Mouse (Mus musculus) embryonic facial prominence, embryonic 10.5 days (tissue): ENCODE data around the gene Spsb4. TPM values are rescaled to one million over a fixed set of nuclear protein-coding genes. Genes with fewer than 3 reads are reported as not detected.

Experiments used
- DNase-seq: peaks from one replicate; pipeline ENCODE4 v3.0.0-alpha.2; 2017; ENCODE audit warnings: low spot score
- H3K27ac ChIP-seq: fragments of 300-500 bp; sonication (generic); replicated peaks from 2 replicates; pipeline ENCODE4 v1.5.1; 2016; ENCODE audit warnings: mild to moderate bottlenecking
- H3K27me3 ChIP-seq: fragments of 300-500 bp; sonication (generic); replicated peaks from 2 replicates; pipeline ENCODE4 v1.6.1; 2016; ENCODE audit warnings: low read depth, mild to moderate bottlenecking; ENCODE audit not compliant: poor library complexity, severe bottlenecking
- H3K36me3 ChIP-seq: fragments of 300-500 bp; sonication (generic); replicated peaks from 2 replicates; pipeline ENCODE4 v1.6.1; 2016; ENCODE audit warnings: mild to moderate bottlenecking, moderate library complexity
- H3K4me1 ChIP-seq: fragments of 300-500 bp; sonication (generic); 2 replicates; pipeline ENCODE4 v1.6.1; 2016
- H3K4me3 ChIP-seq: fragments of 300-500 bp; sonication (generic); 2 replicates; pipeline ENCODE4 v1.5.1; 2016; ENCODE audit warnings: mild to moderate bottlenecking, moderate library complexity
- H3K9me3 ChIP-seq: fragments of 300-500 bp; sonication (generic); 2 replicates; pipeline ENCODE4 v1.6.1; 2016; ENCODE audit warnings: mild to moderate bottlenecking
- WGBS: fragments of 180-500 bp; shearing (Covaris S2); methylation state at CpG from one replicate; pipeline ENCODE4 v1.1.7; 2016; 5-methylcytosine and 5-hydroxymethylcytosine counted together
- polyA plus RNA-seq: library from polyadenylated mRNA; unstranded; fragments of >200 nt; fragmentation: Nextera tagmentation; extraction: Ambion mirVana; gene quantifications from 2 replicates; pipeline ENCODE4 v1.2.1, GENCODE M21; 2016

The Spsb4 gene
- polyA plus RNA-seq, 1 experiment from 2014 or later, result 102 TPM

GRCm38 (mm10) chr9:97027361-97027760 is 8.7 kb upstream of the Spsb4 start:
- no peak overlapping the region for H3K4me3 ChIP-seq
- no peak overlapping the region for H3K27ac ChIP-seq
- 81% methylated on average over 12 of the region's 12 CpGs for whole genome bisulfite sequencing
- DNase-seq, result no peak
- no peaks in the 10 kb centered on the region for H3K9me3 ChIP-seq
- H3K4me1 ChIP-seq, result no peaks in the 10 kb centered on the region
- no peaks in the 10 kb centered on the region for H3K36me3 ChIP-seq
- peaks cover 9% of the 10 kb centered on the region for H3K27me3 ChIP-seq

GRCm38 (mm10) chr9:97026006-97026405 is 7.4 kb upstream of the Spsb4 start:
- 90% methylated on average over 4 of the region's 4 CpGs for WGBS
- no peak for DNase-seq
- Histone ChIP-seq H3K9me3 (no peaks in the 10 kb centered on the region), H3K4me1 (no peaks in the 10 kb centered on the region), H3K27me3 (peaks cover 14% of the 10 kb centered on the region), H3K27ac (no peak overlapping the region), H3K4me3 (no peak overlapping the region), H3K36me3 (no peaks in the 10 kb centered on the region)

GRCm38 (mm10) chr9:97024451-97024850 is 5.8 kb upstream of the Spsb4 start:
- H3K27ac ChIP-seq, result no peak overlapping the region
- DNase-seq, result no peak
- WGBS, result 70% methylated on average over 7 of the region's 7 CpGs
- H3K36me3 ChIP-seq, result no peaks in the 10 kb centered on the region
- no peak overlapping the region for H3K4me3 ChIP-seq
- H3K9me3 ChIP-seq, result no peaks in the 10 kb centered on the region
- peaks cover 4% of the 10 kb centered on the region for H3K4me1 ChIP-seq
- H3K27me3 ChIP-seq, result peaks cover 23% of the 10 kb centered on the region

GRCm38 (mm10) chr9:97022948-97023347 is 4.3 kb upstream of the Spsb4 start:
- 94% methylated on average over 4 of the region's 4 CpGs for WGBS
- Histone ChIP-seq H3K4me1 (peaks cover 20% of the 10 kb centered on the region), H3K27ac (no peak overlapping the region), H3K9me3 (no peaks in the 10 kb centered on the region), H3K27me3 (peaks cover 26% of the 10 kb centered on the region), H3K4me3 (no peak overlapping the region), H3K36me3 (no peaks in the 10 kb centered on the region)
- no peak for DNase-seq

GRCm38 (mm10) chr9:97022371-97022770 is 3.7 kb upstream of the Spsb4 start:
- 87% methylated on average over 5 of the region's 5 CpGs for WGBS
- DNase-seq, result no peak
- H3K4me1 ChIP-seq, result peaks cover 22% of the 10 kb centered on the region
- peaks cover 26% of the 10 kb centered on the region for H3K27me3 ChIP-seq
- H3K9me3 ChIP-seq, result no peaks in the 10 kb centered on the region
- no peaks in the 10 kb centered on the region for H3K36me3 ChIP-seq
- H3K4me3 ChIP-seq, result no peak overlapping the region
- H3K27ac ChIP-seq, result no peak overlapping the region

- WGBS, result 84% methylated on average over 8 of the region's 8 CpGs
- no peaks in the 10 kb centered on the region for H3K9me3 ChIP-seq
- H3K36me3 ChIP-seq, result no peaks in the 10 kb centered on the region
- H3K4me1 ChIP-seq, result peaks cover 43% of the 10 kb centered on the region
- no peak overlapping the region for H3K4me3 ChIP-seq
- H3K27me3 ChIP-seq, result peaks cover 35% of the 10 kb centered on the region
- no peak for DNase-seq
- H3K27ac ChIP-seq, result no peak overlapping the region
Measured at GRCm38 (mm10) chr9:97020152-97020551, 1.5 kb upstream of the Spsb4 start.

- WGBS, result 83% methylated on average over 2 of the region's 2 CpGs
- H3K4me1 ChIP-seq, result peaks cover 48% of the 10 kb centered on the region
- H3K27me3 ChIP-seq, result peaks cover 35% of the 10 kb centered on the region
- H3K36me3 ChIP-seq, result 0 out of 2 replicates have a peak, but pooled peaks cover 3% of the 10 kb centered on the region
- H3K27ac ChIP-seq, result no peak overlapping the region; the same call in 1 of the 2 replicates
- no peaks in the 10 kb centered on the region for H3K9me3 ChIP-seq
- peak overlapping the region; percentile 81 for H3K4me3 ChIP-seq
- no peak for DNase-seq
Measured at GRCm38 (mm10) chr9:97019686-97020085, 1.0 kb upstream of the Spsb4 start.

GRCm38 (mm10) chr9:97019231-97019630 is 588 bp upstream of the Spsb4 start:
- H3K36me3 ChIP-seq, result 0 out of 2 replicates have a peak, but pooled peaks cover 3% of the 10 kb centered on the region
- no peaks in the 10 kb centered on the region for H3K9me3 ChIP-seq
- peaks cover 35% of the 10 kb centered on the region for H3K27me3 ChIP-seq
- H3K4me1 ChIP-seq, result peaks cover 52% of the 10 kb centered on the region
- H3K27ac ChIP-seq, result peak overlapping the region; percentile 97
- no peak for DNase-seq
- H3K4me3 ChIP-seq, result peak overlapping the region; percentile 81
- WGBS, result 1% methylated on average over 11 of the region's 11 CpGs

GRCm38 (mm10) chr9:97017811-97018641 is 617 bp downstream of the Spsb4 start:
- peaks cover 29% of the 10 kb centered on the region for H3K27me3 ChIP-seq
- H3K4me3 ChIP-seq, result peak overlapping the region; percentile 81
- peak; percentile 89 for DNase-seq
- peak overlapping the region; percentile 97 for H3K27ac ChIP-seq
- H3K4me1 ChIP-seq, result peaks cover 65% of the 10 kb centered on the region
- no peaks in the 10 kb centered on the region for H3K9me3 ChIP-seq
- under 1% methylated on average over 62 of the region's 62 CpGs for WGBS
- peaks cover 9% of the 10 kb centered on the region; the same call in 1 of the 2 replicates for H3K36me3 ChIP-seq

- peaks cover 72% of the 10 kb centered on the region for H3K4me1 ChIP-seq
- WGBS, result under 1% methylated on average over 34 of the region's 34 CpGs
Measured at GRCm38 (mm10) chr9:97017121-97017810, 1.4 kb downstream of the Spsb4 start.

GRCm38 (mm10) chr9:97015751-97016150 is 2.9 kb downstream of the Spsb4 start:
- H3K4me1 ChIP-seq, result peaks cover 87% of the 10 kb centered on the region
- peak overlapping the region; percentile 81 for H3K4me3 ChIP-seq
- H3K9me3 ChIP-seq, result no peaks in the 10 kb centered on the region
- 6% methylated on average over 6 of the region's 6 CpGs for WGBS
- H3K27ac ChIP-seq, result peak overlapping the region; percentile 26; the same call in 1 of the 2 replicates
- peak; percentile 47 for DNase-seq
- H3K36me3 ChIP-seq, result peaks cover 18% of the 10 kb centered on the region; the same call in 1 of the 2 replicates
- H3K27me3 ChIP-seq, result peaks cover 18% of the 10 kb centered on the region

More at GRCm38 (mm10) chr9:97017121-97017810, 1.4 kb downstream of the Spsb4 start:
- peak; percentile 60 for DNase-seq
- Histone ChIP-seq H3K9me3 (no peaks in the 10 kb centered on the region), H3K36me3 (peaks cover 14% of the 10 kb centered on the region; the same call in 1 of the 2 replicates), H3K4me3 (peak overlapping the region; percentile 81), H3K27me3 (peaks cover 26% of the 10 kb centered on the region), H3K27ac (peak overlapping the region; percentile 97)

- no peak for DNase-seq
- H3K27ac ChIP-seq, result peak overlapping the region; percentile 71; the same call in 1 of the 2 replicates
- peaks cover 9% of the 10 kb centered on the region for H3K27me3 ChIP-seq
- no peaks in the 10 kb centered on the region for H3K9me3 ChIP-seq
- no peak overlapping the region for H3K4me3 ChIP-seq
- peaks cover 82% of the 10 kb centered on the region for H3K4me1 ChIP-seq
- WGBS, result 71% methylated on average over 9 of the region's 9 CpGs
- H3K36me3 ChIP-seq, result peaks cover 38% of the 10 kb centered on the region
Measured at GRCm38 (mm10) chr9:97013698-97014097, 4.9 kb downstream of the Spsb4 start.
